Mouse (Mus musculus): Measurements from ENCODE around the gene Slc12a1.
A peak's percentile ranks its signal among the peaks of the same experiment; 100 is the strongest.

Slc12a1 gene

GRCm38 (mm10) chr2:125211831-125212510, 59.7 kb downstream of the Slc12a1 start:
- no peak for DNase-seq

DNA sequence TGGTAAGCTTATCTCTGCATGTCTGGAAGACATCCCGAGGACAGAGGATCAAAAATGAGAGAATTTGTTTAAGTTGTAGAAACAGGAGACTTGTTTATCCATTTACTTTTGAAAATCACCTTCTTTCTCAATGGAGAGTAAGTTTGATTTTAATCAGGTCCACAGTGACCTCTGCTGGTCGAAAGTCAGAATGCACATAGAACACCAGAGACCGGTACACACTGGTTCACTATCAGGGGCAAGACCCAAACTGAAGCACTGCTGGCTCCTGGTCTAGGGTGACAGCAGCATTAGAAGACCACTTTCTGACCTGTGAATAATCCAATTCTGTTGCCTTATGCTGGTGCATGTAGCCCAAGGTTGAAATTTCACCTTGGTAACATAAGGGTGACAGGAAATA, 62.3 kb downstream of the Slc12a1 start:
- peak; percentile 32 for DNase-seq

- no peak for DNase-seq
Observed at GRCm38 (mm10) chr2:125217286-125217685, 65.0 kb downstream of the Slc12a1 start.

- no peak for DNase-seq
Observed at GRCm38 (mm10) chr2:125218566-125218965, 66.3 kb downstream of the Slc12a1 start.

DNA sequence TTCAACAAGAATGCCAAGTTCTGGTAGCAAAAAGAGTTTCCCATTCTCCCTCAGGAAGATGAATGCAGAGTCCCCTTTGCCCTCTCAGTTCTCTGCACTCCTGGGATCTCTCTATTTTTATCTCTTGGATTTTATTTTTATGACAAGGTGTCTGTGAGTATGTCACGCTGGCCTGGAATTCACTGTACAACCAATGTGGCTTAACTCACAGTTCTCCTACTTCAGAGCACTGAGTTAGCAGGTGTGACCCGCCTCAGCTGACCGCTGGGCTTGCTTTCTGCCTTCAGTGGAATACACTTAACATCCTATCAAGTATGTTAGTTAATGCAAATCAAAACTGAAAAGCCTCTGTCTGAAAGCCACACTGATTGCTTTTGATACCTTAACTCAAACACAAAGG, 67.0 kb downstream of the Slc12a1 start:
- no peak for DNase-seq

GRCm38 (mm10) chr2:125221673-125222072, 69.4 kb downstream of the Slc12a1 start:
- DNase-seq = no peak

- no peak for DNase-seq
Observed at GRCm38 (mm10) chr2:125228472-125229409, 76.4 kb downstream of the Slc12a1 start.

GRCm38 (mm10) chr2:125232183-125232582, 79.9 kb downstream of the Slc12a1 start:
- DNase-seq = no peak

- no peak for DNase-seq
Observed at GRCm38 (mm10) chr2:125233537-125233936, 81.2 kb downstream of the Slc12a1 start.

- DNase-seq = no peak
Observed at GRCm38 (mm10) chr2:125234049-125234448, 81.7 kb downstream of the Slc12a1 start.

DNA sequence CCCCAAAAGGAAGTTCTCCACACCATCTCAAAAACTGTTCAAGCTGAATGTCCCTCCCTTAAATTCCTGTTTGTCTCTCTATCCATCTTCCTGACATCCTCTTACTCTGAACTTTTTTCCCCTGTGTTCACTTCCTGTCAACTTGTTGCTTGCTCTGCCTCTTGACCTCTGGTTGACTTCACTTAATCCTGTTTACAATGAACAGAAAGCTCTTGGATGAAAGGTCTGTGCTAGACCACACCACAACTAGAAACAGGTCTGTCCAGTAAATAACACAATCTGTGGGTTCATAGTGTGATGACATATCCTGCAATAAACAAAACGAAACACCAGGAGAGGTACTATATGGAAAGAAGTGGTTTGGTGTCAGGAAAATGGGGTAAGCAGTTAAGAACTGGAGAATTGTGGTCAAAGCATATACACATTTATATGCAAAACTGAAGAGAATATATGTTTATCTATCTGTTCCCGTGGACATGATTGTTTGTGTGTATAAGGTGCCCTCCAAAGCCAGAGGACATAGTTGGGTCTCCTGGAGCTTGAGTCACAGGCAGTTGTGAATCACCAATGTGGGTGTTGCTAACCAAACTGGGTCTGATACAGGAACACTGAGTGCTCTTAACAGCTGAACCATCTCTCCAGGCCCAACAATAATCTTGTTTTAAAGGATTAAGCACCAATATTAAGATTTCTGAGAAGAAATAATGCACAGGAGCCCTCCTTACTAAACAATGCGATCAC, 93.4 kb downstream of the Slc12a1 start:
- DNase-seq = no peak

DNA sequence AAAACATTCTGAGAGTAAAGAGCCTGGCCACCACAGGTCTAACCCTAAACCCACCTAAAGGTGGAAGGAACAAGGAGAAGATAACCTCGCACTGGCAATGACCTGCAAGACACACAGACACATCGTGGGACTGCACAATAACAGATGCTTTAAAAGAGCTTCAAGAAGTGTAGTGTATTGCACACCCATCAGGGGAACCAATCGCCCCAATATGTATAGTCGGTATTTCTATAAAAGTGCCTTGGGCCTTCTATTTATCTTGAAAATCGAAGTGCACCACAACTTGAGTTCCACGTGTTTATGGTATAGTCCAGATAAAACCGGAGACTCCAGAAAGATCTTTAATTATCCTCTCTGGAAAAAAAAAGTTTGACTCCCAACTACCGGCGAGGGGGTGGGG, 94.4 kb downstream of the Slc12a1 start:
- peak; percentile 26 for DNase-seq

- DNase-seq = peak; percentile 99
Observed at GRCm38 (mm10) chr2:125247108-125247961, 95.0 kb downstream of the Slc12a1 start, which contains the start of gene Dut. Dut (plus strand) TSS chr2:125247190.

DNA sequence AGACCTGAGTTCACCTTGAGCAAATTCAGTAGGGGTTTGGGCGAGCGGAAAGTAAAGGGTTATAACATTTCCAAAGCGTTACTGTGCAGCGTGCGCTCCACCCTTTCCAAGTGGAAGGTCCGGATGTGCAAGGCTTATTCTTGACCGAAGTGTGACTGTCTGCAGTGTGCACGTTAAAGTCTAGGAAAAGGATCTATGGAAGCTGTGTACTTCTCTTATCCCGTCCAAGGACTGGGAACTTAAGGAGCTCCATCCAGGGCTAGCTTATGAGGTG, 95.6 kb downstream of the Slc12a1 start:
- DNase-seq = no peak

- peak; percentile 20 for DNase-seq
Observed at GRCm38 (mm10) chr2:125248256-125248655, 96.0 kb downstream of the Slc12a1 start.

GRCm38 (mm10) chr2:125249339-125249738, 97.0 kb downstream of the Slc12a1 start:
- no peak for DNase-seq

DNA sequence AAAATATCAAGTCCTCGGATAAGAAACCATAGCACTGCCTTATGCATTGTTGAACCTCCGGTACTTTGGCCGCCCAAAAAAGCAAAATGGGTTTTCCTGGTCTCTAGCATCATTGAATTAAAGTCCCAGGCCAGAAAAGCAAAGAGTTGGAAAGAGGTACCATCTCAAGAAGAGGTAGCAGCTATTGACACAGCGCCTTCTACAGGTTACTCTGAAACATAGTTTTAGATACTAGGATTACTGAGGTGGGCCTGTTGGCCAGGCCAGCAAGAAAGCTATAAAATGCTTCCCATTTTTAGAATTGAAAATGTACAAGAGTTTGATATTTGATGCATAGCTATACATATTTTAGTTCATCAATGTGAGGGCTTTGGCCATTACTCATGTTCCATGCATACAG, 97.6 kb downstream of the Slc12a1 start:
- no peak for DNase-seq

DNA sequence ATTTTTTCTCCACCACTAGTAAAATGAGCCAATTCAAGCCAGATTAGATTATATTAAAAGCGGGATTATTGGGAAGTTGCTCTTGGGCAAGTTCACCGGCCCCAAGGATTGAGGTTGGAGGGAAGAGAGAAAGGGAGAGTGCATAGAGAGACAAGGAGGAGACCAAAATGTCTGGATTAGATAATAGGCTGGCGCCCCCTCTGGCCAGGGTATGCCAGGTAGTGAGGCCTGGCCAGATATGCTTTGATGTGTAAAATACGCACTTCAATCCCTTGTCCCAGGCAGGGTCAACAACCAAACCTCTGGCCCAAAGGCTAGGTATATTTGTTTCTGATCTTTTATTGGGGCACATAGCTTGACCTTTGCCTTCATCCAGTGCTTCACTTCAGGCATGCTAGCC, 99.5 kb downstream of the Slc12a1 start:
- no peak for DNase-seq

- peak; percentile 30 for DNase-seq
Observed at GRCm38 (mm10) chr2:125252275-125252674, 100.0 kb downstream of the Slc12a1 start.

DNA sequence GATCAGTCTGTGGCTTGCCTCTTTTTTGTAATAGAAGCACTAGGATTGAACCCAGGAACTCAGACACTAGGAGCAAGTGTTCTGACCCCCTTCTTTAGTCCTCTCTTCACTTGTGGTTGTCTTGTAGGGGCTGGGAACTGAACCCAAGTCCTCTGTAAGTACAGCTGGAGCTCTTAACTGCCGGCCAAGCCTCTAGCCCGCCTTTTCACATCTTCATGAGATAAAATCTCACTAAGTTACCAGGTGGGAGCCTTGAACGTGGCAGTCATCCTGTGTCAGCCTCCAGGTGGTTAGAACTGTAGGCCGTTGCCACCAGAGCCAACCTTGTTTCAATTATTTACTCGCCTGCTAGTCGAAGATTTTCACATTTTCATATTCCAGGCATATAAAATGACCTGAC, 101.4 kb downstream of the Slc12a1 start:
- no peak for DNase-seq

DNA sequence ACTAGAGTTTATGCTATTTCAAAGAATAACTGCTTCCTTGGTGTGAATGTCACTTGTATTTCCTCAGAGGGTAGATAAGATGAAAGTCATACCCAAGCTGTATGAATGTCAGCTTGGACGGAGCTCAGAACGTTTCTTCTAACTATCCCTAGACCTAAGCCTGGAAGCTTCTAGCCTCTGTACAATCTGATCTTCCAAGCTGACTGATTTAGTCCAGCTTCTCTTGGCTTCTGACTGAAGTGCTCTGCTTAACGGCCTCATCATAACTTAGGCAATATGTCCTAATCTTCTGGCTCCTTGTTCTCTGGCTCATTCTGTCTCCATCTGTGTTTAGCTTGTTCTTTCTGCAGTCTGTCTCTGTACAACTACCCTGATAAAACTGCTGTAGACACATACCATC, 102.3 kb downstream of the Slc12a1 start:
- DNase-seq = no peak

- DNase-seq = no peak
Observed at GRCm38 (mm10) chr2:125255886-125256285, 103.6 kb downstream of the Slc12a1 start.

Data from cerebellum, adult 9-11 months (tissue).